Mouse (Mus musculus): Measurements from ENCODE around the gene Gtsf2.

The Gtsf2 gene

DNA sequence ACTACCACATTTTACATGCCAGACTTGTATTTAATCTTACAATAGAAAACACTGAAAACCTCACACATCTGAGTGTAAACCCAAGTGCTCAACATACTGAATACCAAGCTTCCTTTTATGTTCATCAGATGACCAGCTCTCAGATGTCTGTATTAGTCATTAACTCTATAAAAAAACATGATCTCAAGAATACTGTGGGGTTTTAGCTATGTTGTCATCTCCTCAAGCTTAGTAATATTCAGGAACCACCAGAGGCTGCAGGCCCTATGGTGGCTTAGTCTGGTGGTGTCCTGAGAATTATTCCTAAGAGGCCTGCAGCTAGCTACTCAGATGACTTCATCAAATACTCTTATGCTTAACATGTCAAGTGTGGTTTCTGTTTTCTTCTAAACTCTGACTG lies 54.7 kb downstream of the Gtsf2 start:
- in situ Hi-C loops (cut with MboI, MseI): no loop called here
